Mouse (Mus musculus) lung, adult 2 months (tissue): ENCODE measurements around the gene Pebp1.

Source experiments
- CTCF ChIP-seq: fragments of 200-500 bp; IDR thresholded peaks from 2 replicates; pipeline ENCODE4 v1.5.1; 2011; ENCODE audit warnings: mild to moderate bottlenecking, low read length, control low read depth; ENCODE audit not compliant: insufficient read depth
- POLR2A ChIP-seq: fragments of 200-500 bp; IDR thresholded peaks from 2 replicates; pipeline ENCODE4 v1.6.1; 2011; ENCODE audit warnings: low read depth, mild to moderate bottlenecking, control low read depth, low read length, borderline replicate concordance; ENCODE audit errors: extremely low read depth

DNA sequence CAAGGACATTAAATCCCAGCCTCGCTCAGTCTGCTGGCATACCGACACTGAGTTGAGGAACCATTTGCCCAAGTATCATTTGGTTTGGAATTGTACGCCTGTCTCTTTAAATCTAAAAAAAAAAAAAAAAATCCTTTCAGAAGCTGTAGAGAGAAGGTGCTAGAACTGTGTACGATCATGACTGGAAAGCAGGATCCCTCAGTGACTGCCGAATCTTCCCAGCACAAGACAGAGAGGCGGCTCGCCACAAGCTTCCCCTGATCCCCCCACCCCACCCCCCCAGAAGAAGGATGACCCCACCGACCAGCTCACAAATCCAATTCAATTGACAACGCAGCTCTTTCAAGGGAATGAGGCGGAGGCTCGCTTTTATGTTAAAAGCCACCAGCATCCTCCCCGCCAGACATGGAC, 47.1 kb downstream of the Pebp1 start:
- no peak for TF ChIP-seq CTCF
- TF ChIP-seq POLR2A: no peak
